Mouse (Mus musculus) NIH3T3 (cell line): ENCODE measurements at regions not wholly inside any gene's neighbourhood (a gene's known extent, or its start where the extent isn't known, plus 50 kb on each side); places are given as distances from the start of the nearest gene placed in this dataset.
A peak's percentile ranks its signal among the peaks of the same experiment; 100 is the strongest.

Experiments
- DNase-seq: peaks from one replicate; pipeline ENCODE4 v3.0.0-alpha.2; 2012; ENCODE audit warnings: low read depth

DNA sequence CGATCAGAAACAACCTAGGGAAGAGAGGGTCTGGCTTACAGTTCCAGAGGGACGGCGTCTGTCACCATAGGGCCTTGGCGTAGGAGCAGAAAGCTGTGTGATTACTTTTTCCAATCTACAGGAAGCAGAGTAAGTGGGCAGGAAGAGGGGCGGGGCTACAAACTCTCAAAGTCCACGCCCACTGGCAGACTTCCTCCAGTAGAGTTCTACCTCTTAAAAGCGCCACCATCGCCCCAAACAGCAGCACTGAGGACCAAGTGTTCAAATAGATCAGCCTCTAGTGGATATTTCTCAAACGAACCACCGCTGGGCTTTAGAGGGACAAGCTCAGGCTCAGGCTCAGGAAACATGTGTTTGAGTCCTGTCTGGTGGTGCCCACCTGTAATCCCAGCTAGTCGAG lies 231.2 kb upstream of the Msx2 start:
- no peak for DNase-seq

DNA sequence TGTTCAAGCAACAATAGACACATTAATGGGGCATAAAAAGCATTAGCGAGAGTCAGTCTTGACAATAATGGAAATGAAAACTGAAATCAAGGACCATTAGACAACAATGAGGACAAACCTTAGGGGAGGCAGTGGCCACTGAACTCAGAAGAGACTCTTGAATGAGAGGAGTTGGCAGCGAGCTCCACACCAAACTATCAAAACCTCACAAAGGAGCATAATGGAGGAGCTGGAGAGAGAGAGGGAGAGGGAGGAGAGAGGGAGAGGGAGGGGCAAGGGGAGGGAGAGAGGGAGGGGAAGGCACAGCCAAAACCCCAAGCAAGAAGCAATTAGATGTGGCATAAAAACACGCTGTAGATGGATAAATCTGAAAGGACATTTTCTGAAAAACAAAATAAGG lies 227.4 kb upstream of the Msx2 start:
- no peak for DNase-seq

DNA sequence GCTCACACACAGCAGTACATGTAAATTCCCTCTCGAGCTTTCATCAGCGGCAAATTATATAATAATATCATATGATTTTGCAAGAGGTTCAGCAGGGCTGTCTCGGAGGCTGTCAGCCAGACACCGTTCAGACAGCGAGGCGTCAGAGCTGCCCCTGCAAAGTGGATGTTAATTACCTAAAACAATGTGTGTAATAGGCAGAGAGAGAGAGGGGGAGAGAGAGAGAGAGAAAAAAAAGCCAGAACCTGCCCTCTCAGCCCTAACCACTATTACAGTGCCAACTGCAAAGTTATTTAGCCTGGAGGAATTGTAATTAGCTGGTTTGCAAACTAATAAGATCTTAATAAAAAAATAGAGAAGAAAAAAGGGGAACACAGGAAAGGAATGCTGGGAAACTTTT lies 225.1 kb upstream of the Msx2 start:
- no peak for DNase-seq

DNA sequence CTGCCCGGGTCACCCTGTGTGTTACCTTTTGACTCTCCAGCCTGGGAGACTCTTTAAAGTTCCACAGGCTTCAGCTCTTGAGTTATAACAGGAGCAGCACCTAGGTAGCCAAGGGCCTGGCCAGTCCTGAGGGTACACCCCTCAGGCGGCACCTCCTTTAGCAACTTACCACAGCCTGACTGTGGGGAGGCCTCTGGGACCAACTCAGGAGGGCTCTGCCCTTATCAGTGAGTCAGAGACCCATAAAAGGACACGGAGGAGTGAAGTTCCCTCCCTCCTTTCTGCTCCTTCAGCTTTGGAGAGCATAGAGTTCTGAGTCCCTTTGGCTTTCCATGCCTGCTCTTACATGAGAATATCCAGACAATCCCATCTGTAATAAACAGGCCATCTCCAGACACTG lies 222.5 kb upstream of the Msx2 start:
- no peak for DNase-seq

DNA sequence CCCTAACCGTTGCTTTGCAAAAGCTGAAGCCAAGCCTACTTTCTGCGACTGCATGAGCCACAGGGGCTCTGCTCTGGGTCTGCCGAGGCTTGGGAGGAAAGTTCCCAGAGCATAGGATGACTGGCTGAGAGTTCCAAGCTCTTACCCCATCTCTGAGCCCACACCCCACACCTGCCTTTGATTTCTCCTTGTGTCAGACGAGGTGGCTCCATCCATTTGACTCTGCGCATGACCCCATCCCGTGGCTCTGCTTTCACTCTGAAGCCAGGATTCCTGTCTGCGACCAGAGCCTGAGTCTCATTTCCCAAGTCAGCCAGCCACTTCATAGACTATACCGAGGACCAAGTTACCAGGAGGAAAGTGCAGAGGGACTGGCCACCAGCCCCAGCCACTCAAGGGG lies 216.1 kb upstream of the Msx2 start:
- no peak for DNase-seq

DNA sequence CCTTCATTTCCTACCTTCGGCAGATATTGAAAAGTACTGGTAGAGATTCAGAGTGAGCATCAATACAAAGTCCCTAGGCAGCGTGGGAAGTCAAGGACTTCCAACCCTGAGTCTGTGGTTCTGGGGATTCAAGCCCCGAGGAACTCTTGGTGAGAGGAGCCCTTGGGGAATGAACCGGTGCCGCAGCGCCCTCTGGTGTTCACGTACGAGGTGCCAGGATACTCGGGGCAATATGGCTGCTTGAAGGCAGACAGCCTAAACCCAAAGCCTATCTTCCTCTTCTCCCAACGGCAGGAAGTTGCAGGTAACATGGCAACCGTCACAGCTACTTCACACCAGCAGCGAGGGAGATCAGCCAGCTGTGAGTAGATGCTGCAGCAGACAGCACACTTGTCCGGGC lies 215.6 kb upstream of the Msx2 start:
- DNase-seq: peak; percentile 83

DNA sequence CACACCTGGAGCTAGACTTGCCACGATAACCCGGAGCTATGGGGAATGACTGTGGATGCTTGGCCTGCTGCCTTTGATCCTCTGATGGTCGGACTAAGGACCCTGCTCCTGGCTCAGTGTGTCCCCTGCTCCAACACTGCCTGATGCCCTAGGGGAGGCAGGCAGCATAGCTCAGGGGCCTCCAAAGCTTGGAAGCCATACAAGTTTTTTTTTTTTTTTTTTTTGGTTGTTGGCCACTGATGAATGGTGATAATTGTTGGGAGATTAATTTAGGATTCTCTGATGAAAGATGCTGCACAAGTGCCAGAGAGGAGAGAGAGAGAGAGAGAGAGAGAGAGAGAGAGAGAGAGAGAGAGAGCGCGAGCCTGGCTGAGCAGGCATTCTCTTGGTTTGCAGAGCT lies 211.6 kb upstream of the Msx2 start:
- DNase-seq: no peak

DNA sequence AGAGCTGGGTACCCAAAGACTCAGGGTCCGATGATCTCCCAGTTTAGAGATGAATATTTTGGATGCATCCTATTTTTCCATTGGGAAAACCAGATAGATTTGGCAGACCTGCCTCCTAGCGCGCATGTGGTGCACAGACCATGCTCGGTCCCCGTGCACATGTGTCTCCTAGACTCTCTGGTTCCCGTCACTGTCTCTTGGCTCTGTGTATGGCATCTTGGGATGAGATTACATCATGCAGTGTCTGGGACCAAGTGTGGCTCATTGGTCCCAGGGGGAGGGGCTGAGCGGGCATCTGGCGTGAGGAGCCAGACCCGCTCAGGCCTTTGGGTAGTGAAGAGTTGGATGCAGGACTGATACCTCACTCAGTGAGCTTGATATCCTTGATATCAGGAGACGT lies 204.3 kb upstream of the Msx2 start:
- DNase-seq: no peak

DNA sequence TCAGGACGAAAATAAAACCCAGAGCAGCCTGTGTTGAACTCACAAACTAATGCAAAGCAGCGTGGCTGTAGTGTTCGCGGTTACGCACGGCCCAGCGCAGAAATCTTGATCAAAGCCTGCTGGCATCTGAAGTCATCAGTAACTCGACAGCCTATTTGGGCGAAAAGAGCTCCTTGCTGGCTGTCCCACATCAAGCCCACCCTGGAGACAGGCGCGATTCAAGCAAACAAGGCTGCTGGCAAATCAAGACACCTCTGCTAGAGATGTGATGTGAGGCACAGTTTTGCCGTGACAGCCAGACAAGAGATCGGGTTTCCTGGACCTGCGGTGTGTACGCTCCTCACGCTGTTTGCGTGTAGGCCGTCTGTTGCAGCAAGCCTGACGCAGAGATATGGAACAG lies 197.5 kb upstream of the Msx2 start:
- DNase-seq: no peak

DNA sequence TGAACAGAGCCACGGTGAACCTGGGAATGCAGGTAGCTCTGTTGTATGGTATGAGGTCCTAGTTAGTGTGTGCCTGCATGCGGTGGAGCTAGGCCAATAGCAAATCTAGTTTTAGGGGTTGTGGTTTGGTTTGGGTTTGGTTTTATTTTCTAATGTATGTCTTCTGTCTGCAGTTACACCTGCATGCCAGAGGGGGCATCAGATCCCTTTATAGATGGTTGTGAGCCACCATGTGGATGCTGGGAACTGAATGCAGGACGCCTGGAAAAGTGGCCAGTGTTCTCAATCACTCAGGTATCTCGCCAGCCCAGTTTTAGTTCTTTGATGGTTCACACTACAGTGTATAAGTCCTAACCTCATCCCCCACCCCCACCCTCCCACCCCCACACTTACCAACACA lies 194.6 kb upstream of the Msx2 start:
- DNase-seq: no peak

DNA sequence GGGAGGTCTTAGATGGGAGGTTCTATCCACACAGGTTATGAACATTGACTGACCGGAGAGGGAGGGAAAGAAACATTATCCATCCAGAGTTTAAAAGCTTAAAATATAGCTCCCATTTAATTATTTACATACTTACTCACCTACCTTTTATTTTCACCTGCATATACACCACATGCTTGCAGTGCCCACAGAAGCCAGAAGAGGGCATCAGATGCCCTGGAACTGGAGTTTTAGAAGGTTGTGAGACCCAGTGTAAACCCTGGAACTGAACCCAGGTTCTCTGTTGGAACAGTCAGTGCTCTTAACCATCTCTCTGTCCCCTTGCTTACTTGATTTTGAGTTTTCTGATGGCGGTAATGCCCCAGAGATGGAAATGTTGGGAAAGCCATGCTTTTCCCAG lies 192.7 kb upstream of the Msx2 start:
- DNase-seq: no peak

DNA sequence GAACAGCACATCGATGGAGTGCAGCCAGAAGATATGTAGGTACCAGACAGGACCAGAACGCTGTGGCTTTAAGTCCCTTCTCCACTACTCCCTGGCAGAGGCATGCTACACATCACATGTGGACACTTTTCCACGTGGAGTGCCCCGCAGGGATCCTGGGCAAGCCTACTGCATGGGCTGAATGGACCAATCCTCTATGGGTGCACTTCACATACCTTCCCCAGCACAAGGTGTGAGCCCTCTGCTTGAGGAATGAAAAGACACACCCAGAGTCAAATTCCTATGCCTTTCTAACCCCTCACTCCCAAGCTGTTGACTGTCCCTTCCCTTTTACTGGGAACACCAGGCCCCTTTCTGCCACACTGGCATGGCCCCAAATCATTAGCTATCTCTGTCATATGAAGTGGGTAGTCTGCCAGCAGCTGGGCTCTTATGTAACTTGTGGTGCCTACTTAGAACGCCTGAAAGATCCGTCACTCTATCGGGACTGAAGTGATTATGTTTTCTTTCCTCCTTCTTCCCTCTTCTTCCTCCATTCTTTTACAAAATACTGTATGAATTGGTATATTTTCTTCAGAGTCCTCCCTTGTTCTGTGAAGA lies 191.9 kb upstream of the Msx2 start:
- no peak for DNase-seq

DNA sequence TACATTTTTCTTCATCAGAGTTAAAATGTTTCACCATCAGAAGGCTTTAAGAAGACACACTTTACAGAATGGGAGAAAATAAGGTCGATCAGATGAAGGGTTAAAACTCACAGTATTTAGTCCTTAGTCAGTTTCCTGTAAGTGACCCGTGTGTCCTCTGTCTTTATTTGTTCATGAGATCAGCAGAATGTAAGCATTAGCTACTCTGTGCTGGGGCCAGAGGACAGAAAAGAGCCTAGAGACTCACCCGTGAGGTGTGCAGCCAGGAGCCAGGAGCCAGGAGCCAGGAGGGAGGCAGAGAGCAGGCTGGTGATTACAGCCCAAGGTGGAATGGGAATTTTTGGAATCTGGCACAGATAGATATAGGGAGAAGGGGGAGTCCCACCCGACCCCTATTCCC lies 180.0 kb upstream of the Msx2 start:
- DNase-seq: no peak

DNA sequence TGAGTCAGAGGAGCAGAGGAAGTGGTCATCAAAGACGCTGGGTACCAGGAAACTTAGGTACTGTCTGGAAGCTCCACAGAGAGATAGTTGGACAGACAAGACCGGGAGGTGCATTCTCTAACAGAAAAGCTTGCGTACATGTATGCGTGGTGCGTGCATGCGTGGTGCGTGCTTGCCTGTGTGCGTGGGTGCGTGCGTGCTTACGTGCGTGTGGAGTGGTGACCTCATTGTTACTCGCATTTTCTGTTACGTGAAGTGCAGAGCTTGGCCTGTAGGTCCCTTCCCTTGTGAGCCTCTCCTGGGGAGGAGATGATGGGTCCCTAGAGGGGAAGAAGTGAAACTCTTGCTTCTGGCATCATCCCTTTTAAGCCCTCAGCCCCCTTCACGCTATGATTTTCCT lies 175.5 kb upstream of the Msx2 start:
- DNase-seq: no peak

DNA sequence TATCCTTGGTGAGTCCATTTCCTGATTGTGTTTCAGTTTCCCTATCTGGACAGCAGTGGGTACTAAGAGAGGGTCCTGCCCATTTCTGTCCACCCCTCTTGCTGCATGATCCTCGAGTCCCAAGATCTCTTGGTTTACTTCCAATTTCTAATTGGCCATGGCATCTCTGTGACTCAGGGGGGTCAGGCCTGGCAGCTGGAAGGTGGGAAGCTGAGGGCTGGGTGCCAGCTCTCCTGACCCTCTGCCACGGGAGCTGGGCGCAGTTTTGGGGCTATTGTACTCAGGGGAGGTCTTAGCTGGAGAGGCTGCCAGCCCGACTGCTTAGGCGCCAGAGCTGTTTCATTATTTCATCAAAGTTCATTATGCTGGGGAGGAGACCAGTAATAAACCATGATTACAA lies 169.7 kb upstream of the Msx2 start:
- DNase-seq: no peak

DNA sequence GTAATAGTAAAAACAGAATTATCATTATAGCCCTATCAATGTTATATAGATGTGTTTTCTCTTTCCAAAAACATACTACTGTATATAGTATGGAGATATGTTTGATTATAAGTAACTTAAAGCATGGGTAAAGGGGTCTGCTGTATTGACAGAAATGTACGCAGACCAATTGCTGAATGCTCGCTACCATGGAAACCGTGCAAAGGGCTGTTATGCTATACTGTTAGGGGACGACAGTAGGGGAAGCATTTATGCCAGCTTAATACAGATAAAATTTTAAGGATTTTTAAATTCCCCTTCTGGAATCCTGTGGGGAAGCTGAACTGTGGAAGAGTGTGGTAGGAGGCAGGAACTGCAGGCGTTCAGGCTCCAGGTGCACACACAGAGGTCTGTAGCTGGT lies 166.7 kb upstream of the Msx2 start:
- DNase-seq: no peak

DNA sequence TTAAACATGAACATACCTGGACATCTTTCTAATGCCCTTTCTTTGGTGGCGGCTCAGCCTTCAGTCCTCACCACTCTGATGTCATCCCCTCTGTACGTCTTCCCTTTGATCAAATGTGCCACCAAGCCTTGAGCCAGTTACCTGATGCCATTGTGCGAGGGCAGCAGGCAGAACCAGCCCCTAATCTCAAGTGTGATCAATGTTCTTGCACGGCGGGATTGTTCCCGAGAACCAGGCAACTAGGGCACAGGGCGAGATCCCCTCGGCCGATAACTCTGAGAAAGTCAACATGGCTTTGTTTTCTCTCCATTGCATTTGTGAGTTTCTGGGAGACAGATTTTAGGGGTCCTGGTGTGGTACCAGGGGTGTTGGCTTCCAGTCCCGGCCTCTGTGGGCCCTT lies 166.2 kb upstream of the Msx2 start:
- DNase-seq: no peak

DNA sequence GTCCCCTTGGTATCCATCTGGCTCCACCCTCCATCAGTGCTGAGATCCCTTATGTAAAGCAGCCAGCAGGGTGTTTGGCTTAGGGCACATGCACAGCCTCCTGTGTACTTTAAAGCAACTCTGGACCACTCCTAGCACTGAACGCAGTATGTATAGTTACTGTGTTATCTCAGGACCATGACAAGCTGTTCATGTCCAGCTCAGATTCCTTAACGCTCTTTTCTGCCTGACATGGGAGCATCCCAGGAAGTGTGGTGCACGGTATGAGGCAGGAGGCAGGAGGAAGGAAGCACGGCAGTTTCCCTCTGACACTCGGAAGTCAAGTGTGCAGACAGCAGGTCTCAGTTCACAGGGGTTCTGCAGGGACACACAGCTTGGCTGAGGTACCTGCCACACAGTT lies 163.1 kb upstream of the Msx2 start:
- no peak for DNase-seq

DNA sequence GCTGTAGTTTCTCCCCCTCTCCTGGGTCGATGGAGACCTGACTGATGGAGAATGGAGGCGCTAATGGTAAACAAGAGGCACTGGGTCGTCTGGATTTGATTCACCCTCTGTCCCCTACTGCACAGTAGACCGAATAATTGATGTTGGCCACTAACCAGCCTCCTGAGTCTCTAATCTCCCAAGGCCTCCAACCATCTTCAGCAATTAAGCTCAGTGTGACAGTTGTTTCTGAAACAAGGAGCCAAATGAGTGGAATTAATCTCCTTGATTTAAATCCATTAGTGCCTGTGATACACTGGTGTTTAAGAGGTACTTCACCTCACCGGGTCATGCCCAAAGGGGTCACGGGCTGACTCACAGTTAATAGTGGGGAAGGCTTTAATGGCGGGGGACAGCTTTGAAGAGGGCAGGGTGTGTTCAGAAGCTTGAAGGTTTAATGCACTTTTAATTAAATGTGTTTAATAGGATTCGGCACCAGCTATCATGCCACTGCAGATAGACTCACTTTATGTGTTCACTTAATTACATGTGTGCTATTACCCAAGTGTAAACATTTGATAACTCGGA lies 161.8 kb upstream of the Msx2 start:
- DNase-seq: no peak

DNA sequence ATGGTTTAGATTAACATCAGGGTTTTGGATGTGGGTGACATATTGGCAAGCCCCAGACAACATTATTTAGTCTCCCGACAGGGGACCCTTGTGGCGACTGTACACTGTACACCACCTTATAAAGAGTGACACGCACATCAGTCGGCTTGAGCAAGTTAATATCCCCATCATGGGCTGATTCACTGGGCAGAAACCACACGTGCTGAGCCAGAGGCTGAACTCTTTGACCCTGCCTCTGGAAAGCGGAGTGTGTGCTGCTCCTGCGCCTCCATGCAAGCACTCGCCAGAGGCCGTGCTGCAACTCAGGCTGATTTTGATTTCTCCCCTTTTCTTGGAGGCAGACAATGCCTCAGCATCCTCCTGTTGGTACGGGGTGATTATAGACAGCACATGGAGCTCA lies 125.2 kb upstream of the Msx2 start:
- DNase-seq: no peak

DNA sequence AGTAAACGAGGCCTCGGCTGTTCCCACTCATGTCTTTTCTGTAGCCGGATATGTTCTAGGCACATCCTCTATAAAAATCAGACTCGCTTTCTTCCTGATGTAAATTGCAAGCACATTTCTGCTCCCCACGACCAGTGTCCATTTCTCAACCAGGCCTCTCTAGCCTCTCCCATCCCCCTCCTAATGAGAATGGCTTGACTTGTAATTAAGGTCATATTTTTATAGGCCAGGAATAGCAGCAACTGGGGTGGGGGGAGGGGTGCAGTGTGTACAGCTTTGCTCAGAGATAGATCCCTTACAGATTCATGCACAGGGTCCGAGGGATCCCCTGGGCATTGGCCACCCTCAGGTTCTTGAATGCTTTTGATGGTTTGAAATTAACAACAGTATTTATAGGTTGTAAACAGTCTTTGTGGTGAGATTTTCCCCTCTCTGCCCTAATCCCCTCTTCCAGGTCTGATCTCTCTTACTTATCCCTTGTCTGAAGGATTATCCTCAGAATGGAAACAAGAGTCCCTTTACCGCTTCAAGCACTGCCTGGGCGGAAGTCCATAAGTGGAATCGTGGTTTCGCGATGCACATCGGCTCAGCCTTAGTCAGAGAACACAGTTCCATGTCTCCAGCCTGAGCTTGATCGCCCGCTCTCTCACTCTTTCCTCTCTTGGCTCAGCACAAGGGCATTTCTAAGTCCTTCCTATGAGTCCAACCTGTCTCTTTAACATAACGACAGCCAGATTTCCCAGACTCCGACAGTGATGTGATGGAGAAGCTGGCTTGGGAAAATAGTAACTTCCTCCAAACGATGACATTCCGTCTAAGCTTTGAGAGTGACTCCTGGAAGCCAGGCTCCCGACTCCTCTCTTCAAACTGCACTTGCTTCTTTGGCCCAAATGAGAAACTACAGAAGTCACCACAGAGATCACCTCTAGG lies 124.3 kb upstream of the Msx2 start:
- DNase-seq: no peak

DNA sequence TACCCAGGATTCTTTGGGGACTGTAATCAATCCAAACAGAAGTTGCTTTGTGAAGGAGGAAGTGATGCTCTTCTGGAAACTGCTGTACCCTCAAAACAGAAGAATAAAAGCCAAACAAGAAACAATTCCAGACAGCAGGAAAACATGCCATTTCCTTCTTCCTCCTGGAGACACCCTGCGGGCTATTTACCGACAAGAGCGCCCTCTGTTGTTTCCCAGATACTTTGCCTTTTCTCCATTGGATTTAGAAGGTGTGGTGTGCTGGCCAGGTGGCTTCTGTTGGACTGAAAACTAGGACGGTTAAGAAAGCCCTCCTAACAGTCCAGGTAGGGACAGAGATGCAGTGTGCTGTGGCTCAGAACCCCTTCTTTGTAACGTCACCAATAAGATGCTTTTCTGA lies 119.9 kb upstream of the Msx2 start:
- peak; percentile 54 for DNase-seq

DNA sequence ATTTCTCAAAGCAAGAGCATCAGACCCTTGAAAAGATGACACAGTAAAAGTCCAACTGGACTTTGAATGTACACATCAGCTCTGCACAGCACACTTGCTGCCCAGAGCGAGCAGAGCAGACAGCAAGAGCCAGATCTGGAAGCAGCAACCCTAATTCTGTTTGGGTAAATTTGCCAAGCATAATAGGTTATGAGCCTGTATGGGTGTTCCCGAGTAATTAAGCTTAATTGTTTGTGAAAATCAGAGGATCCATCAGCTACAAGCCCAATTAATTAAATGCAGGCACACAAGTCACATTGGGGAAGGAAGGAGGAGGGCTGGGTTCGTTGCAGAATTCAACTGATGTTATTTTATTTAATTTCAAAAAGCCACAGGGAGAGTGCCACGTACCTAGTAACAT lies 113.9 kb upstream of the Msx2 start:
- DNase-seq: no peak
